Mouse (Mus musculus) testis, adult 2 months (tissue): Measurements from ENCODE around the gene Pnkd.

Experiments
- CTCF ChIP-seq: fragments of 200-500 bp; IDR thresholded peaks from 2 replicates; pipeline ENCODE4 v1.5.1; 2012; ENCODE audit warnings: low read depth, mild to moderate bottlenecking, inconsistent platforms, low read length, moderate library complexity; ENCODE audit not compliant: control insufficient read depth, insufficient read depth, insufficient replicate concordance
- POLR2A ChIP-seq: fragments of 200-500 bp; IDR thresholded peaks from 2 replicates; pipeline ENCODE4 v1.6.1; 2012; ENCODE audit warnings: low read depth, mild to moderate bottlenecking, inconsistent platforms, low read length, moderate library complexity; ENCODE audit not compliant: control insufficient read depth

DNA sequence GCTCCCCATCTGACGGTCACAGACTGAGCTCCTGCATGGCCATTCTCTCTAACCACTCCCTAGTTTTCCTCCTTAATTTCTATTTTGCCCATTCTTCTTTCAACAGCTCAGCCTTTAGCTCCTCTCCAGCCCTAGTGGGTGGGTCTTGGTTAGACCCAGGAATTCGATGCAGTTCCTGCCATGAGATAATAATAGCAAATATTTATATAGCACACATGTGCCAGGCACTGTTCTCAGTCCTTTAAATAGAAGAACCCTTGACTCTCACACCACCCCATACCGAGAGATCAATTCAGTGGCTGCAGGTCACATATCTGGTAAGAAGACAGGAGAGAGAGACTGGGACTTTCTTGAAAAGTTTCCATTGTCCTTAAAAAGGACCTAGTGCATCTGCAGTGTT lies 36.7 kb downstream of the Pnkd start:
- TF ChIP-seq POLR2A: no peak
- no peak for TF ChIP-seq CTCF
